ENCODE assay signal across 8 mouse cellular contexts in the genomic region with DNA sequence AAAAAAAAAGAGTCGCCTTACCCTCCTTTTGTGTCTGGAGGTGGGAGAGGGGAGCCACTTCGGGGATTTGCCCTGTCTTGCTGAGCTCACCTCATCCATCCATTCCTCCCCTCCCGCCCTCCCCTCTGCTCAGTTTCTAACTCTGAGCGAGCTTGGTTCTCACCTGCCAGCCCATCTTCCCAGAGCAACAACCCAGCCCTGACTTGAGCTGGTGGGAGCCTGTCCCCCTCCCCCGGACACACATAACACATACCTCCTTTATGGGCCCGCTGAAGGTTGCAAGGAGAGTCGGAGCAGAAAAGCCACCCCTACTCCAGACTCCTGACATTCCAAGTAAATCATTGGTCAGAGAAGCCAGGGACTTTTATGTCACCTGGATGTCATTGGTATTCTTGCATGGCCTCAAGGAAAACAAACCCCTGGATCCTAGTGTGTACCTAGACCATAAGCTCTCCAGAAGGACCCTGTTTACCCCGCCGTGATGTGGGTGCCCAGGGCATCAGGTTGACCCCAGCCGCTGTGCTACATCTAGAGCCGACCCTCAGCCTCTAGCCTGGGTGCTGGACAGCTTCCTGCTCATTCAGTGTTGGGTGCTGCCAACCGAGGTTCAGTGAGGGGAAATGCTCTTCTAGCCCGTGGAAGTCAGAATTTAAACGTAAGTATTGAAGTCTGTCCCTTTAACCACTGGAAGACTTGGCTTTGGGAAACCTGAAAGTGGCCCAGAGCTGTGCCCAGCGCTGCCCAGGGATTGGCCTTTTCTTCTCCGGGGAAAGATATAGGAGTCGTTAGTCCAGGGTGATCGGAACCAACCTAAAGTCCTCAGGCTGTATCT. TPM values are rescaled to one million over a fixed set of nuclear protein-coding genes. Genes with fewer than 3 reads are reported as not detected.
DNase-seq lines count a peak whose midpoint lies in the region; ATAC-seq and TF ChIP-seq lines count a peak whose summit lies in the region.

No protein-coding gene starts in this region.

- peaks cover 28% of the 10 kb centered on the region for H3K4me1 ChIP-seq in forebrain, embryonic 16.5 days (replicated peaks; ENCODE audit: control insufficient read depth, insufficient read depth, low read length)
- H3K4me1 ChIP-seq in liver, embryonic 14.5 days (replicated peaks; ENCODE audit: control insufficient read depth in 2 of 2, insufficient read depth in 2 of 2, low read length in 1 of 2): no peaks in the 10 kb centered on the region

- no peaks in the 10 kb centered on the region for H3K36me3 ChIP-seq in forebrain, embryonic 16.5 days (ENCODE audit: control insufficient read depth, insufficient read depth)
- no peaks in the 10 kb centered on the region for H3K36me3 ChIP-seq in liver, embryonic 14.5 days (replicated peaks; ENCODE audit: control insufficient read depth, insufficient read depth, low read depth)

- 6% methylated on average over 17 of the region's 18 CpGs for WGBS in forebrain, embryonic 16.5 days
- 11% methylated on average over 18 of the region's 18 CpGs for WGBS in liver, embryonic 14.5 days (ENCODE audit: insufficient replicate concordance)

- no peak for TF ChIP-seq CTCF in gastrocnemius, adult 2 months (IDR thresholded peaks at IDR 0.05)
- TF ChIP-seq CTCF in liver, embryonic 14.5 days (IDR thresholded peaks at IDR 0.05; ENCODE audit: low read depth): no peak

- intact Hi-C loops in gastrocnemius, adult 2 months (cut with DNase I): loop anchor here (1.0 to 10.0 kb wide), 5 partner anchors 54 to 246 kb away; a partner anchor contains a TSS
- intact Hi-C loops in gastrocnemius, postnatal 14 days (cut with DNase I; ENCODE audit: low total_unique reads): loop anchor here (5.0 kb wide), 1 partner anchor 114 kb away; no protein-coding TSS in a partner anchor

- H3K9me3 ChIP-seq in forebrain, embryonic 16.5 days (ENCODE audit: control insufficient read depth, low read length): no peaks in the 10 kb centered on the region
- H3K9me3 ChIP-seq in liver, embryonic 14.5 days (ENCODE audit: control insufficient read depth, low read length): no peaks in the 10 kb centered on the region

- H3K4me3 ChIP-seq in gastrocnemius, adult 2 months: peak overlapping the region; percentile 65
- no peak overlapping the region for H3K4me3 ChIP-seq in forebrain, embryonic 16.5 days (replicated peaks; ENCODE audit: low read length)
- H3K4me3 ChIP-seq in liver, embryonic 14.5 days (ENCODE audit: insufficient read depth in 1 of 2, low read depth in 2 of 2, low read length in 2 of 2): no peak overlapping the region

- peak; percentile 14; the same call in 1 of the 2 replicates for ATAC-seq in forebrain, embryonic 16.5 days
- ATAC-seq in liver, embryonic 14.5 days (ENCODE audit: insufficient read depth): peak; percentile 9

- peak overlapping the region; percentile 41 for H3K27ac ChIP-seq in gastrocnemius, adult 2 months
- no peak overlapping the region for H3K27ac ChIP-seq in forebrain, embryonic 16.5 days (ENCODE audit: low read length)
- H3K27ac ChIP-seq in liver, embryonic 14.5 days: no peak overlapping the region

- no peak for TF ChIP-seq EP300 in liver, embryonic 14.5 days (IDR thresholded peaks at IDR 0.05; ENCODE audit: low read depth)

- H3K4me2 ChIP-seq in forebrain, embryonic 16.5 days (ENCODE audit: low read length): 0 out of 2 replicates have a peak overlapping the region, but pooled peaks have one; percentile 6
- H3K4me2 ChIP-seq in liver, embryonic 14.5 days (ENCODE audit: low read depth): no peak overlapping the region

- H3K9ac ChIP-seq in forebrain, embryonic 16.5 days (replicated peaks; ENCODE audit: low read depth, low read length): no peak overlapping the region
- H3K9ac ChIP-seq in liver, embryonic 14.5 days (replicated peaks): no peak overlapping the region

- DNase-seq in gastrocnemius, adult 2 months: no peak
- no peak for DNase-seq in gastrocnemius, postnatal 14 days
- DNase-seq in 3134 (ENCODE audit: extremely low read depth, insufficient read length, low spot score): peak; percentile 48
- DNase-seq in liver, embryonic 14.5 days (ENCODE audit: low read depth in 3 of 3, low spot score in 3 of 3): no peak
- DNase-seq in adrenal gland, adult 18-20 months (ENCODE audit: low spot score in 2 of 2): no peak
- DNase-seq in urinary bladder, adult 18-20 months (ENCODE audit: low spot score in 2 of 2): no peak
- DNase-seq in right cerebral cortex, postnatal 36 days (ENCODE audit: low spot score in 2 of 2): no peak

- H3K27me3 ChIP-seq in forebrain, embryonic 16.5 days (replicated peaks; ENCODE audit: control insufficient read depth, insufficient read depth, low read length): no peaks in the 10 kb centered on the region; the same call in 1 of the 2 replicates
- H3K27me3 ChIP-seq in liver, embryonic 14.5 days (ENCODE audit: control insufficient read depth, insufficient read depth, low read length): peaks cover 15% of the 10 kb centered on the region

RNA-seq across cellular contexts. Expression of a gene that starts 8.0 kb away (rescaled TPM):
- total RNA-seq in gastrocnemius, adult 2 months (2021): 100 to 1,000 TPM; 253 to 301 TPM
- total RNA-seq in gastrocnemius, postnatal 14 days (2021): 100 to 1,000 TPM; 350 to 424 TPM
- 564 and 591 TPM in 2 replicates for polyA plus RNA-seq in forebrain, embryonic 16.5 days (2015; fragmentation: Nextera tagmentation; extraction: Ambion mirVana)
- 718 and 743 TPM in 2 replicates for polyA plus RNA-seq in liver, embryonic 14.5 days (2012; rRNA removed)
- polyA plus RNA-seq in liver, embryonic 14.5 days (2014; fragmentation: Nextera tagmentation; extraction: Ambion mirVana): 713 and 720 TPM in 2 replicates
- total RNA-seq in adrenal gland, adult 18-20 months (2021): 100 to 1,000 TPM; 339 to 377 TPM

RNA-seq across cellular contexts. Expression of a gene that starts 16.9 kb away (rescaled TPM):
- total RNA-seq in gastrocnemius, adult 2 months (2021): 10 to 100 TPM in 1 of 2 experiments, 1 to 10 TPM in 1; 8.2 to 14.9 TPM
- 10 to 100 TPM in 1 of 2 experiments, 1 to 10 TPM in 1; 8.4 to 10.9 TPM for total RNA-seq in gastrocnemius, postnatal 14 days (2021)
- polyA plus RNA-seq in forebrain, embryonic 16.5 days (2015; fragmentation: Nextera tagmentation; extraction: Ambion mirVana): 31.5 and 31.7 TPM in 2 replicates
- 13.6 and 19.5 TPM in 2 replicates for polyA plus RNA-seq in liver, embryonic 14.5 days (2012; rRNA removed)
- polyA plus RNA-seq in liver, embryonic 14.5 days (2014; fragmentation: Nextera tagmentation; extraction: Ambion mirVana): 26.7 and 26.8 TPM in 2 replicates
- 10 to 100 TPM; 13.9 to 14.9 TPM for total RNA-seq in adrenal gland, adult 18-20 months (2021)

RNA-seq across cellular contexts. Expression of a gene that starts 26.0 kb away (rescaled TPM):
- 1 to 10 TPM; 4.8 to 6.1 TPM for total RNA-seq in gastrocnemius, adult 2 months (2021)
- 1 to 10 TPM; 4.6 to 6.5 TPM for total RNA-seq in gastrocnemius, postnatal 14 days (2021)
- polyA plus RNA-seq in forebrain, embryonic 16.5 days (2015; fragmentation: Nextera tagmentation; extraction: Ambion mirVana): 6.2 and 7.7 TPM in 2 replicates
- 17.3 and 23.7 TPM in 2 replicates for polyA plus RNA-seq in liver, embryonic 14.5 days (2012; rRNA removed)
- polyA plus RNA-seq in liver, embryonic 14.5 days (2014; fragmentation: Nextera tagmentation; extraction: Ambion mirVana): 24.9 and 25.2 TPM in 2 replicates
- total RNA-seq in adrenal gland, adult 18-20 months (2021): 10 to 100 TPM; 29.6 to 43.4 TPM

RNA-seq across cellular contexts. Expression of a gene that starts 26.2 kb away (rescaled TPM):
- 10 to 100 TPM; 15.9 to 19.8 TPM for total RNA-seq in gastrocnemius, adult 2 months (2021)
- total RNA-seq in gastrocnemius, postnatal 14 days (2021): 10 to 100 TPM; 13.3 to 16.0 TPM
- 72.3 and 81.9 TPM in 2 replicates for polyA plus RNA-seq in forebrain, embryonic 16.5 days (2015; fragmentation: Nextera tagmentation; extraction: Ambion mirVana)
- 14.4 and 16.4 TPM in 2 replicates for polyA plus RNA-seq in liver, embryonic 14.5 days (2012; rRNA removed)
- 14.3 and 16.3 TPM in 2 replicates for polyA plus RNA-seq in liver, embryonic 14.5 days (2014; fragmentation: Nextera tagmentation; extraction: Ambion mirVana)
- total RNA-seq in adrenal gland, adult 18-20 months (2021): 10 to 100 TPM; 18.3 to 21.3 TPM

RNA-seq across cellular contexts. Expression of a gene that starts 31.8 kb away (rescaled TPM):
- total RNA-seq in gastrocnemius, adult 2 months (2021): 10 to 100 TPM; 63.8 to 69.0 TPM
- total RNA-seq in gastrocnemius, postnatal 14 days (2021): 10 to 100 TPM; 47.6 to 48.7 TPM
- polyA plus RNA-seq in forebrain, embryonic 16.5 days (2015; fragmentation: Nextera tagmentation; extraction: Ambion mirVana): 221 and 249 TPM in 2 replicates
- polyA plus RNA-seq in liver, embryonic 14.5 days (2012; rRNA removed): 11.3 and 18.3 TPM in 2 replicates
- 5.6 and 5.7 TPM in 2 replicates for polyA plus RNA-seq in liver, embryonic 14.5 days (2014; fragmentation: Nextera tagmentation; extraction: Ambion mirVana)
- total RNA-seq in adrenal gland, adult 18-20 months (2021): 10 to 100 TPM; 22.4 to 28.0 TPM

Comparison
In these comparisons a context has a peak if more than half of its experiments do, and no peak if none do; other contexts are left out.
1. RNA of a gene that starts 26.0 kb away (total RNA-seq): 29.6 to 43.4 TPM in adrenal gland, adult 18-20 months; 4.6 to 6.5 TPM in gastrocnemius, postnatal 14 days and 4.8 to 6.1 TPM in gastrocnemius, adult 2 months; every median in the first group is over 4 times any median in the second.